Mouse (Mus musculus): ENCODE measurements around the gene Nup133. TPM values are rescaled to one million over a fixed set of nuclear protein-coding genes. Genes with fewer than 3 reads are reported as not detected.

The Nup133 gene
- total RNA-seq, 1 experiment from 2014 or later: 10.7 TPM

GRCm38 (mm10) chr8:123893413-123893812 lies 55.7 kb downstream of the Nup133 start:
- no peak for ATAC-seq (replicated peaks; ENCODE audit: insufficient number of reproducible peaks, low FRiP score, low TSS enrichment, poor library complexity, severe bottlenecking)

GRCm38 (mm10) chr8:123892586-123893155 lies 56.4 kb downstream of the Nup133 start:
- ATAC-seq (replicated peaks; ENCODE audit: insufficient number of reproducible peaks, low FRiP score, low TSS enrichment, poor library complexity, severe bottlenecking): no peak

- ATAC-seq (replicated peaks; ENCODE audit: insufficient number of reproducible peaks, low FRiP score, low TSS enrichment, poor library complexity, severe bottlenecking): no peak
Measured at GRCm38 (mm10) chr8:123891883-123892585, 57.0 kb downstream of the Nup133 start.

- no peak for ATAC-seq (replicated peaks; ENCODE audit: insufficient number of reproducible peaks, low FRiP score, low TSS enrichment, poor library complexity, severe bottlenecking)
Measured at GRCm38 (mm10) chr8:123891271-123891670, 57.8 kb downstream of the Nup133 start.

- no peak for ATAC-seq (replicated peaks; ENCODE audit: insufficient number of reproducible peaks, low FRiP score, low TSS enrichment, poor library complexity, severe bottlenecking)
Measured at GRCm38 (mm10) chr8:123889797-123890196, 59.3 kb downstream of the Nup133 start.

GRCm38 (mm10) chr8:123887956-123888355 lies 61.1 kb downstream of the Nup133 start:
- ATAC-seq (replicated peaks; ENCODE audit: insufficient number of reproducible peaks, low FRiP score, low TSS enrichment, poor library complexity, severe bottlenecking): no peak

- ATAC-seq (replicated peaks; ENCODE audit: insufficient number of reproducible peaks, low FRiP score, low TSS enrichment, poor library complexity, severe bottlenecking): no peak
Measured at GRCm38 (mm10) chr8:123887163-123887562, 61.9 kb downstream of the Nup133 start.

GRCm38 (mm10) chr8:123884721-123885565 lies 64.1 kb downstream of the Nup133 start:
- no peak for ATAC-seq (replicated peaks; ENCODE audit: insufficient number of reproducible peaks, low FRiP score, low TSS enrichment, poor library complexity, severe bottlenecking)

- ATAC-seq (replicated peaks; ENCODE audit: insufficient number of reproducible peaks, low FRiP score, low TSS enrichment, poor library complexity, severe bottlenecking): no peak
Measured at GRCm38 (mm10) chr8:123883094-123883493, 66.0 kb downstream of the Nup133 start.

GRCm38 (mm10) chr8:123882412-123882811 lies 66.7 kb downstream of the Nup133 start:
- no peak for ATAC-seq (replicated peaks; ENCODE audit: insufficient number of reproducible peaks, low FRiP score, low TSS enrichment, poor library complexity, severe bottlenecking)

GRCm38 (mm10) chr8:123880821-123881350 lies 68.2 kb downstream of the Nup133 start:
- ATAC-seq (replicated peaks; ENCODE audit: insufficient number of reproducible peaks, low FRiP score, low TSS enrichment, poor library complexity, severe bottlenecking): no peak

- ATAC-seq (replicated peaks; ENCODE audit: insufficient number of reproducible peaks, low FRiP score, low TSS enrichment, poor library complexity, severe bottlenecking): no peak
Measured at GRCm38 (mm10) chr8:123880271-123880670, 68.8 kb downstream of the Nup133 start.

GRCm38 (mm10) chr8:123877865-123878264 lies 71.2 kb downstream of the Nup133 start:
- no peak for ATAC-seq (replicated peaks; ENCODE audit: insufficient number of reproducible peaks, low FRiP score, low TSS enrichment, poor library complexity, severe bottlenecking)

- ATAC-seq (replicated peaks; ENCODE audit: insufficient number of reproducible peaks, low FRiP score, low TSS enrichment, poor library complexity, severe bottlenecking): no peak
Measured at GRCm38 (mm10) chr8:123874324-123874723, 74.7 kb downstream of the Nup133 start.

GRCm38 (mm10) chr8:123873364-123873763 lies 75.7 kb downstream of the Nup133 start:
- ATAC-seq (replicated peaks; ENCODE audit: insufficient number of reproducible peaks, low FRiP score, low TSS enrichment, poor library complexity, severe bottlenecking): no peak

GRCm38 (mm10) chr8:123872048-123872447 lies 77.0 kb downstream of the Nup133 start:
- ATAC-seq (replicated peaks; ENCODE audit: insufficient number of reproducible peaks, low FRiP score, low TSS enrichment, poor library complexity, severe bottlenecking): no peak

GRCm38 (mm10) chr8:123866971-123867370 lies 82.1 kb downstream of the Nup133 start:
- ATAC-seq (replicated peaks; ENCODE audit: insufficient number of reproducible peaks, low FRiP score, low TSS enrichment, poor library complexity, severe bottlenecking): no peak

GRCm38 (mm10) chr8:123865786-123866185 lies 83.3 kb downstream of the Nup133 start:
- ATAC-seq (replicated peaks; ENCODE audit: insufficient number of reproducible peaks, low FRiP score, low TSS enrichment, poor library complexity, severe bottlenecking): no peak

- ATAC-seq (replicated peaks; ENCODE audit: insufficient number of reproducible peaks, low FRiP score, low TSS enrichment, poor library complexity, severe bottlenecking): no peak
Measured at GRCm38 (mm10) chr8:123860386-123860785, 88.7 kb downstream of the Nup133 start.
